Mouse (Mus musculus): ENCODE measurements at regions not wholly inside any gene's neighbourhood (a gene's known extent, or its start where the extent isn't known, plus 50 kb on each side); places are given as distances from the start of the nearest gene placed in this dataset.

GRCm38 (mm10) chr17:84107497-84107896, 80.2 kb downstream of the Zfp36l2 start:
- DNase-seq: no peak

- no peak for DNase-seq
Observed at GRCm38 (mm10) chr17:84104242-84104641, 83.5 kb downstream of the Zfp36l2 start.

GRCm38 (mm10) chr17:84103344-84103743, 84.4 kb downstream of the Zfp36l2 start:
- no peak for DNase-seq

GRCm38 (mm10) chr17:84101652-84102051, 86.1 kb downstream of the Zfp36l2 start:
- no peak for DNase-seq

- DNase-seq: no peak
Observed at GRCm38 (mm10) chr17:84100523-84100922, 87.2 kb downstream of the Zfp36l2 start.

- DNase-seq: no peak
Observed at GRCm38 (mm10) chr17:84099737-84100136, 88.0 kb downstream of the Zfp36l2 start.

GRCm38 (mm10) chr17:84097871-84098430, 89.8 kb downstream of the Zfp36l2 start:
- DNase-seq: no peak

GRCm38 (mm10) chr17:84097286-84097685, 90.5 kb downstream of the Zfp36l2 start:
- DNase-seq: no peak

- peak; percentile 27 for DNase-seq
Observed at GRCm38 (mm10) chr17:84096345-84097260, 91.1 kb downstream of the Zfp36l2 start.

- DNase-seq: no peak
Observed at GRCm38 (mm10) chr17:84095829-84096228, 91.9 kb downstream of the Zfp36l2 start.

- DNase-seq: no peak
Observed at GRCm38 (mm10) chr17:84095089-84095488, 92.7 kb downstream of the Zfp36l2 start.

- no peak for DNase-seq
Observed at GRCm38 (mm10) chr17:84086394-84086793, 101.4 kb downstream of the Zfp36l2 start.

GRCm38 (mm10) chr17:84085721-84086120, 102.0 kb downstream of the Zfp36l2 start:
- no peak for DNase-seq

- no peak for DNase-seq
Observed at GRCm38 (mm10) chr17:84085232-84085631, 102.5 kb downstream of the Zfp36l2 start.

GRCm38 (mm10) chr17:84083307-84084263, 104.2 kb downstream of the Zfp36l2 start:
- no peak for DNase-seq

GRCm38 (mm10) chr17:84082571-84082970, 105.2 kb downstream of the Zfp36l2 start:
- no peak for DNase-seq

- DNase-seq: peak; percentile 21
Observed at GRCm38 (mm10) chr17:84081751-84082352, 105.9 kb downstream of the Zfp36l2 start.

- no peak for DNase-seq
Observed at GRCm38 (mm10) chr17:84075081-84075938, 112.4 kb downstream of the Zfp36l2 start.

- no peak for DNase-seq
Observed at GRCm38 (mm10) chr17:84074000-84074782, 113.6 kb downstream of the Zfp36l2 start.

GRCm38 (mm10) chr17:84072426-84073030, 115.2 kb downstream of the Zfp36l2 start:
- no peak for DNase-seq
